Mouse (Mus musculus): Measurements from ENCODE around the gene Faf1. TPM values are rescaled to one million over a fixed set of nuclear protein-coding genes. Genes with fewer than 3 reads are reported as not detected.

The Faf1 gene
- 7.6 and 8.5 TPM in 2 replicates for polyA plus RNA-seq (2012; rRNA removed)

DNA sequence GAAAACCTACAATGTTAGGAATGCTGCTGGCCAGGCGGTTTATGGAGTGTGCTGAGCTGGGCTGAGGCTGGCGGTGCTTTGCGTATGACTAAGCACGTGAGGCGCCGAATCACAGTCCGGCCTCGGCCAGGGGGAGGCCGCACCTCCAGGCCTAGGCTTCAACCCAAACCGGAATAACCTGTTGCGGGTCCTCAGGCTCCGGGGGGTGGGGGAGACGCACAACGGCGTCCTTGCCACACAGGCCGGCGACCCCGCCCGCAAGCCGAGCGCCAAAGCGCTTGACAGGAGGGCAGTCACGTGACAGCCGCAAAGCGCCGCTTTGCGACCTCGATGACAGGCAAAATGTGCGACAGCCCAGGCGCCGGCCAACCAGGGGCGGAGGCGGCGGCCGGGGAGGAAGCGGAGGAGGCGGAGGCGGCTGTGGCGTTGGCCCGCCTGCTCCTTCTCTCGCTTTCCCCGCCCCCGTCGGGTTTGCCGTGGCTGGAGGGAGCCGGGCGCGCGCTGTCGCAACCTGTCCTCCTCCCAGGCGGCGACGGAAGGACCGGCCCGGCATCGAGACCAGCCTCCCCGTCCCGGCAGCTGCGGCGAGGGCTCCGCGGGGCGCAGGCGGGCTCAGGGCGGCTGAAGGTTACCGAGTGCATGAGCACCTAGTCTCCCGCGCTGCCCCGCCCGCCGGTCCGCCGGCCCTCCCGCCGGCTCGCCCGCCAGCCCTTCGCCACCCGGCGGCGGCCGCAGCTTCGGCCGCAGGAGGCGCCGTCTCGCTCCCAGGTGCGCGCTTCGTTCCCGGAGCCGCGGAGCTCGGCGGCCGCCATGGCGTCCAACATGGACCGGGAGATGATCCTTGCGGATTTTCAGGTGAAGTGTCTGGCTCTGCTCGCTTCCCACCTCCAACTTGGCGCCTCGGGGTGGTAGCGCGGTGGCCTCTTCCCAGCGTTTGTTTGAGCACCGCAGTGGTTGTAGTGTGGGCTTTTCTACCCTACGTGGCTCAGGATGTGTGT lies at the start of gene Faf1:
Gene Faf1 (plus strand): TSS at position 371 of the 998 bp plus-strand sequence.

DNA sequence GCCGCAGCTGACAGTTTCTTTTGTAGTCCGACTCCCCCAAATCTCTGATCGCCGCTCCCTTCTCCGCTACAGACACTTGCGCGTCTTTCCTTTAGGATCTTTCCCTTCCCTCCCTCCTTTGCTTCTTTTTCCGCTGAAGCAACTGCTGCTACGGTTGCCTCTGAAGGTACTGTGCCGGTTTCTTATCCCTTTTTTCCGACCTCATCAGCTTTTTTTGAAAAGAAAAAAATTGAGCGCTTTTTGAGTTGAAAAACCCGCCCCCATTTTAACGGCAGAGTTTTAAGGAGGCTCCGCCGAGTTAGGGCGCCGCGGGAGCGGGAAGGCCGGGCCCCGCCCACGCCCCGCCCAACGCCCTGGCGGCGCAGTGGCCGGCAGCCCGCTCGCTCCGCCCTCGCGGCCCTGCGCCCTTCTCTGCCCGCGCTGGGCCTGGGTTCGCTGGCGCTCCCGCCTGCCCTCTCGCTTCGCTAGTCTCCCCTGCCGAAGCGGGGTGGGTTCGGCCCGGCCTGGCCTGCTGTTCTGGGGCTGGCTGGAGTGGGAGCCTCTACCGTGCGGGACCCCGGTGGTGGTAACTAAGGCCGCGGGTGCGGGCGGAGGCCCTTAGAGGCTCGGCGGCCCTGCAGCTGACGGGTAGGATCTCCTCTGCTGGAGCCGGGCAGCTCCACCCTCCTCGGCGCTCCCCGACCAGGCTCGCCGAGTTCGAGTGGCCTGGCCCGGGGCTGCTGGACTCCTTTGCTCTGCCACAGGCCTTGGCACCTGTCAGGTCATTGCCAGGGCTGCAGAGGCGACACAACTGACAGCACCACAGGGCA lies 9.7 kb upstream of the Faf1 start, which contains the start of gene Cdkn2c:
Gene Cdkn2c (minus strand): TSS at position 729 of the 809 bp plus-strand sequence.

DNA sequence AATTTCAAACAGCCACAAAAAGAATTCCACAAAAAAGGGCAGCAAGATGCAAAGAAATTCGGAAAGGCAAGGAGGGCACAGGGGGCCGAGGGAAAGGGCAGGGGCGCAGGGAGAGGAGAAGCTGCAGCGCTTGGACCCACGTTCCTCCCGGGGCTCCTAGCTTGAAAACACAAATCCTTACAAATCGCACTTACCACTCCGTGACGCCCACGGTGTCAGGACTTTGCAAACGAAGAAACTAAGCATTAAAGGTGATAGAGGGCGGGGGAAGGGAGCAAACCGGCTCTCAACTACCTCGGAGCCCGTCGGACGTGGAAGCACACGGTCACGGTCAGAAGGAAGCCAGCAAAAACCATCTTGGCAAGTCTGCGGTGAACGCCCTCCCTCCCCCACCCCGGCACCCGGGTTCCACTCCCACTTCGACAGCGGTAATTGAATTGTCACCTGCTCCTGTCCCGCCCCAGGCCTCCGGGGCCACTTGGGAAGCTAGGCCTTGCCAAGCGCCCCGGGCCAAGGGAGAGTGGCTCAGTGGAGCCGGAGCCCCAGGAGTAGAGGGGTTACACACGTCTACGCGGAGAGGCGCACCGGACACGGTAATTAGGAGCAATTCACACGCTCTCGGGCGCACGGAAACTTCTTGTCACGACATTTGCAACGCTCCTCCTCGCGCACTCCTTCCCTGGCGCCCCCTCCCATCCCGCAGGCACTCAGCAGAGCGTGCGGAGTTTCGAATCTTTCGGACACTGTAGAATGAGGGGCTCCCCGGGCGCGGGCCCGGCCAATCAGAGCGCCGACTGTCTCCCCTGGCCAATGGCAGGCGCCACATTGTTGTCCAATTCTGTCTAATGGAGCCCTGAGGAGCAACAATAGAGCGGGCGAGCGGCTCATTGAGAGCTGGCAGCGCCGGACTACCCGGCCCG lies 301.0 kb downstream of the Faf1 start, which contains the start of gene Dmrta2:
Gene Dmrta2 (plus strand): TSS at position 906 of the 920 bp plus-strand sequence.

Other genes starting within 250 kb of the Faf1 start
- gene Rnf11, start 191.9 kb upstream of the Faf1 start, polyA plus RNA-seq (2012; rRNA removed), result 22.0 and 27.0 TPM in 2 replicates
- gene 4930522H14Rik, start 145.3 kb upstream of the Faf1 start, polyA plus RNA-seq (2012; rRNA removed), result not detected in 2 replicates
- 14.0 and 16.5 TPM in 2 replicates for gene Cdkn2c, start 9.4 kb upstream of the Faf1 start, polyA plus RNA-seq (2012; rRNA removed)